Mouse (Mus musculus) brain, embryonic 14.5 days (tissue): ENCODE data around the gene Glrx5.

Experiments
- CTCF ChIP-seq: fragments of 200-500 bp; IDR thresholded peaks from 2 replicates; pipeline ENCODE4 v1.5.1; 2012; ENCODE audit warnings: inconsistent platforms, mild to moderate bottlenecking, moderate library complexity, borderline replicate concordance; ENCODE audit not compliant: insufficient read depth, insufficient read length; ENCODE audit errors: extremely low read depth
- POLR2A ChIP-seq: fragments of 200-500 bp; IDR thresholded peaks from 2 replicates; pipeline ENCODE4 v1.6.1; 2012; ENCODE audit warnings: mild to moderate bottlenecking, inconsistent platforms, borderline replicate concordance; ENCODE audit not compliant: poor library complexity, insufficient read depth, insufficient read length, severe bottlenecking; ENCODE audit errors: extremely low read depth

GRCm38 (mm10) chr12:104987936-104988335 is 44.6 kb upstream of the Glrx5 start:
- no peak for TF ChIP-seq CTCF
- TF ChIP-seq POLR2A, result no peak
